Mouse (Mus musculus) lung, embryonic 14.5 days (tissue): ENCODE results near the gene Slc7a7. TPM values are rescaled to one million over a fixed set of nuclear protein-coding genes. Genes with fewer than 3 reads are reported as not detected.

Experiments
- ATAC-seq: fragments of 200-750 bp; cut with Nextera tagmentation; 2 replicates; pipeline ENCODE4 v1.8.0; 2017; ENCODE audit warnings: mild to moderate bottlenecking, moderate TSS enrichment, moderate library complexity; ENCODE audit not compliant: insufficient read depth
- DNase-seq: peaks from one replicate; pipeline ENCODE4 v3.0.0-alpha.2; 2015
- H3K27ac ChIP-seq: fragments of 300-500 bp; sonication (generic); 2 replicates; pipeline ENCODE4 v1.5.1; 2014; ENCODE audit warnings: low read depth, mild to moderate bottlenecking, moderate library complexity
- H3K27me3 ChIP-seq: fragments of 300-500 bp; sonication (generic); 2 replicates; pipeline ENCODE4 v1.6.1; 2014; ENCODE audit warnings: low read length, control low read depth; ENCODE audit not compliant: insufficient read depth
- H3K36me3 ChIP-seq: fragments of 300-500 bp; sonication (generic); 2 replicates; pipeline ENCODE4 v1.6.1; 2014; ENCODE audit warnings: control low read depth; ENCODE audit not compliant: insufficient read depth
- H3K4me1 ChIP-seq: fragments of 300-500 bp; sonication (generic); 2 replicates; pipeline ENCODE4 v1.6.1; 2014; ENCODE audit warnings: antibody characterized with exemption, control low read depth; ENCODE audit not compliant: insufficient read depth
- H3K4me2 ChIP-seq: fragments of 300-500 bp; sonication (generic); 2 replicates; pipeline ENCODE4 v1.6.1; 2014; ENCODE audit warnings: mild to moderate bottlenecking
- H3K4me3 ChIP-seq: fragments of 300-500 bp; sonication (generic); 2 replicates; pipeline ENCODE4 v1.5.1; 2014; ENCODE audit warnings: low read depth, low read length
- H3K9ac ChIP-seq: fragments of 300-500 bp; sonication (generic); 2 replicates; pipeline ENCODE4 v1.6.1; 2014
- H3K9me3 ChIP-seq: fragments of 300-500 bp; sonication (generic); 2 replicates; pipeline ENCODE4 v1.6.1; 2016; ENCODE audit warnings: low read depth, low read length, control low read depth
- CTCF ChIP-seq: IDR thresholded peaks from 2 replicates; pipeline ENCODE4 v1.5.1; 2016; ENCODE audit warnings: antibody characterized with exemption, low read depth
- WGBS: fragments of 180-500 bp; shearing (Covaris S2); extraction: QIAGEN DNeasy Blood & Tissue Kit; methylation state at CpG from one replicate; pipeline ENCODE4 v1.1.7; 2014; 5-methylcytosine and 5-hydroxymethylcytosine counted together
- polyA plus RNA-seq: library from polyadenylated mRNA; unstranded; fragments of >200 nt; fragmentation: Nextera tagmentation; extraction: Ambion mirVana; gene quantifications from 2 replicates; pipeline ENCODE4 v1.2.1, GENCODE M21; 2014

Gene Slc7a7
- polyA plus RNA-seq, 1 experiment from 2014 or later = 7.4 TPM

DNA sequence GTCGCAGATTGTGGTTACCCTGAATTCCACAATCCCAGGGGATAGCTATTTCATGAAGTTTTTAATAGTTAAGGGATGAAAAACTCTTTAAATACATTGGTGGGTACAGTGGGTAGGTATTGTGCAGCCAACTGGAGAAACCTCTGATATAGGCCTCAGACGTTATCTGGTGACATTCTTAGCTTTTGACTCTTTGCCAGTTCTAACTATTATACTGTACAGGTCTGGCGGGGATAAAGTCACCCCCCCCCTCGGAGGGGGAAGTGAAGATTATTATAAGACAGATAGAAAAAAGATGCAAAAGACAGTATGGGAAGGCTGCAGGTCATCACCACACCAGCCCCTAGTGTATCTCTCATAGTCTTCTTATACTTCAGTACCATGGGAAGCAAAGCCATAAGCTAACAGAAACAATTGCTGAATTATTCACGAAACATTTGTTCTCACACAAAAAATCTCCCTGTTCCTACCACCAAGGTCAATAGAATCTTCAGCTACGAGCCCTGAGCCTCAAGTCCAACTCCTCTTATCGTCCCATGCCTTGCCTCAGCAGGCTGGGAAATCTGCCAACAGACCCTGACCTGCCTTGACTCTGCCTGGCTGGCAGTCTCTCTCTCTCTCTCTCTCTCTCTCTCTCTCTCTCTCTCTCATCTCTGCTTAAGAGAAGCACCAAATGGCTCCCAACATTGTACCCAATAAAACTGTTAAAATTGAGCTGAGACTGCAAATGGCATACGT, 84.0 kb downstream of the Slc7a7 start:
- ATAC-seq (no peak), DNase-seq (peak; percentile 55)
- Histone ChIP-seq H3K27ac (no peak overlapping the region), H3K4me3 (no peak overlapping the region), H3K9ac (no peak overlapping the region), H3K9me3 (no peaks in the 10 kb centered on the region), H3K36me3 (no peaks in the 10 kb centered on the region), H3K4me2 (no peak overlapping the region), H3K27me3 (no peaks in the 10 kb centered on the region), H3K4me1 (no peaks in the 10 kb centered on the region)
- TF ChIP-seq CTCF = no peak
- 47% methylated on average over 8 of the region's 8 CpGs for WGBS

DNA sequence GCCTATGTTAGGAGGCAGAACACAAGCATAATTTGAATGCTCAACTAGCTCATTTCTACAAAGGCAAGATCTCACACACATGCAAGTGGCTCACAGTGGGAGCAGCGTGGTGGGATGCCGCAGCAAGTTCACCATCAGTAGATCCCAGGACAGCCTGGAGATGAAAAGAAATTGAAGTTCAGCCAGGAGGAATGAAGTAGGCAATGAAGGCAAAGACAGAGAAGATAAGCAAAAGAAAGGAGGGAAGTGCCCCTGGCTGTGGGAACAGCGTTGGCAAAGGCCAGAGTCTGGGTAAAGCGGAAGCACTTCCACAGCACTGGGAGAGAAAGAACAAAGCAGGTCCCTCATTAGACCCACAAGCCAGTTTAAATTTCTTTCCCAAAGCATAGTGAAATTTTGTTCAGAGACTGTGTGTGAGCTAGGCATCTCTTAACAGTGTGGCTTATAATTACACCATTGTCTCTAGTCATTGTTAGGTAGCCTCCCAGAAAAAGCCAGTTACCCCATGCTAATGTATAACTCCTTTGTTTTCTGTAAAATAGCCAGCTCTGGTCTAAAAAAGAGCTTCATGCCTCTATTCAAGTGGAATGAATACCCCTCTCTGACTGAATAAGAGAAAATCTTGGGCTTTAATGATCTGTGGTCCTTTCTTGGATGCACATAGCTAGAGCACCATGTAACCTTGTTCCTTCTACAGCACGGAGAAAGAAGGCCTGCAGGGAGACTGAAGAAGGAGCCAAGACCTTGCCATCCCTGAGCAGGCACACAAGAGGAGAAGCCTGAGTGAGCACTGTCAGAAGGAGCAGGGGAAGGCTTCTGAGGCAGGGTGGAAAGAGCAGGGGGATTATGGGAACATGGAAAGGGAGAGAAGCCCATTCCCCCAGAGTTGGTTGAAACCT, 85.2 kb downstream of the Slc7a7 start:
- Histone ChIP-seq H3K4me2 (no peak overlapping the region), H3K9ac (no peak overlapping the region), H3K27me3 (no peaks in the 10 kb centered on the region), H3K36me3 (no peaks in the 10 kb centered on the region), H3K27ac (no peak overlapping the region), H3K9me3 (no peaks in the 10 kb centered on the region), H3K4me3 (no peak overlapping the region), H3K4me1 (no peaks in the 10 kb centered on the region)
- 79% methylated on average over 5 of the region's 5 CpGs for WGBS
- no peak for TF ChIP-seq CTCF
- ATAC-seq (no peak), DNase-seq (no peak)

DNA sequence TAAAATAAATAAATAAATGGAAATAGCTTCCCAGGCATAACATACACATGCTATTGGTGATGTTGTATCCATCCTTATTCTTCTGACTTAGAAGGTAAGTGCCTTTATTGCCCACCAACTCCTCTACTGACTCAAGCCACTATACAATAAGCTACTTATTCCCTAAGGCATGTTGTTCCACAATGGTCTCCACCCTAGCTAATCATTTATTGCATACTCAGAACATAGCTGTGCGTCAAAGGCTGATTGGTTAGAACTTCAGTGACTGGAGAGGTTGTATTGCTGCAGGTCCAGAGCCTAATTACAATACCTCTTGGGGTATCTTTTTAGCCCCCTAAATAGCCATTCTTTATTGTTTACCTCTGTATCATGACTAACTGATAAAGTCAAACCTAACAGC, 86.4 kb downstream of the Slc7a7 start:
- ATAC-seq = no peak
- Histone ChIP-seq H3K4me1 (no peaks in the 10 kb centered on the region), H3K4me2 (no peak overlapping the region), H3K9me3 (no peaks in the 10 kb centered on the region), H3K4me3 (no peak overlapping the region), H3K9ac (no peak overlapping the region), H3K27ac (no peak overlapping the region), H3K27me3 (no peaks in the 10 kb centered on the region), H3K36me3 (no peaks in the 10 kb centered on the region)
- TF ChIP-seq CTCF = no peak
- no peak for DNase-seq
- WGBS = 81% methylated on average over 1 of the region's 1 CpGs

DNA sequence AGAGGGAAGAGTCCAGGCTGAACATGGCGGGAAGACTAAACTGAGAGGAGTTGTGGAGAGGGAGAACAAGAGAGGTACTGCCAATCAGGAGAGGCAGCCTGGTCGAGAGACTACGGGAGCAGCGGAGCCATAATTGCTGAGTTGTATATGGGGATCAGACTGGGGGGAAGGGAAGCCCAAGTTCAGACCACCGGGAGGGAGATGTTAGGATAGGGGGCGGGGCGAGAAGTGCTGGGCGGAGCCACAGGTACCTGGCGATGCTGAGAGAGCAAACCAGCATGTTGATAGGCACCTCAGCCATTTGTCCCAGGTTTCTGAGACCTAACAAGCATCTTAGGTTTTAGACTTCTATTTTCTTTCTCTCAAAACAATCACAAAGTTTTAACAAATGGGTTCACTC, 88.4 kb downstream of the Slc7a7 start:
- no peaks in the 10 kb centered on the region for H3K9me3 ChIP-seq
- no peak for TF ChIP-seq CTCF
- H3K4me3 ChIP-seq = no peak overlapping the region
- no peak overlapping the region for H3K4me2 ChIP-seq
- no peak overlapping the region for H3K9ac ChIP-seq
- 33% methylated on average over 9 of the region's 9 CpGs for WGBS
- H3K36me3 ChIP-seq = no peaks in the 10 kb centered on the region
- ATAC-seq (no peak), DNase-seq (no peak)
- no peaks in the 10 kb centered on the region for H3K4me1 ChIP-seq
- H3K27me3 ChIP-seq = no peaks in the 10 kb centered on the region
- no peak overlapping the region for H3K27ac ChIP-seq

DNA sequence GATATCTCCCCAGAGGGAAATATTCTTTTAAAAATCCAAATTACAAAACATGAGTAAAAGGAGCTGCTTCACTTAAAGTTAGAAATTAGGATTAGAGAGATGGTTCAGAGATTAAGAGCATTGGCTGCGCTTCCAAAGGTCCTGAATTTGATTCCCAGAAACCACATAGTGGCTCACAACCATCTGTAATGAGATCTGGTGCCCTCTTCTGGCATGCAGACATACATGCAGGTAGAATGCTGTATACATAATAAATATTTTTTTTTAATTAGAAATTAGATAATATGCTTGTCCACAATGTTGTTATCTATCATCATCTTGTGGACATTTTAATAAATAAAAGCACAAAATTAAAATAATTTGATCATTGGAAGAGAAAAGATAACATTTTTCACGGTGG, 89.0 kb downstream of the Slc7a7 start:
- peak; percentile 35 for TF ChIP-seq CTCF
- Histone ChIP-seq H3K9me3 (no peaks in the 10 kb centered on the region), H3K27ac (no peak overlapping the region), H3K36me3 (no peaks in the 10 kb centered on the region), H3K4me3 (no peak overlapping the region), H3K9ac (no peak overlapping the region), H3K27me3 (no peaks in the 10 kb centered on the region), H3K4me1 (no peaks in the 10 kb centered on the region), H3K4me2 (no peak overlapping the region)
- DNase-seq (no peak), ATAC-seq (no peak)
- WGBS = 76% methylated on average over 2 of the region's 2 CpGs

DNA sequence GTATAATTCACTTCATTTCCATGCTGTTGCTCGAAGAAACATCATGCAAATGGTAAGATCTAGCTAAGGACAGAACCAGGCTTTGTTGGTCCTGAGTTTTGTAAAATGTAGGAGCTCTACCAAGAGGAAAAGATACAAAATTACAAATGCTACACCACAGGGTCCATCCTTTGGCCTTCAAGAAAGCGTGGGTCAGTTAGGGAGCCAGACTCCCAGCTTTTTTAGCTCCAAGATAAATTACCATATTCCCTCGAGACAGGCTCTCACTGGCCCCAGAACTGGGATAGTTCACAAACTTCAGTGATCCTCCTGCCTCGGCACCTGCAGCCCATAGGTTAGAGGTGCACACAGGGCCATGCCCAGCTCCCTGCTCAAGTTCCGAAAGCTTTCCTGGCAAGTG, 93.1 kb downstream of the Slc7a7 start:
- Histone ChIP-seq H3K4me3 (no peak overlapping the region), H3K9me3 (no peaks in the 10 kb centered on the region), H3K4me2 (no peak overlapping the region), H3K36me3 (no peaks in the 10 kb centered on the region), H3K27me3 (no peaks in the 10 kb centered on the region), H3K27ac (no peak overlapping the region), H3K4me1 (no peaks in the 10 kb centered on the region), H3K9ac (no peak overlapping the region)
- no peak for TF ChIP-seq CTCF
- 69% methylated on average over 5 of the region's 5 CpGs for WGBS
- ATAC-seq (no peak), DNase-seq (no peak)
